In the genomic region with DNA sequence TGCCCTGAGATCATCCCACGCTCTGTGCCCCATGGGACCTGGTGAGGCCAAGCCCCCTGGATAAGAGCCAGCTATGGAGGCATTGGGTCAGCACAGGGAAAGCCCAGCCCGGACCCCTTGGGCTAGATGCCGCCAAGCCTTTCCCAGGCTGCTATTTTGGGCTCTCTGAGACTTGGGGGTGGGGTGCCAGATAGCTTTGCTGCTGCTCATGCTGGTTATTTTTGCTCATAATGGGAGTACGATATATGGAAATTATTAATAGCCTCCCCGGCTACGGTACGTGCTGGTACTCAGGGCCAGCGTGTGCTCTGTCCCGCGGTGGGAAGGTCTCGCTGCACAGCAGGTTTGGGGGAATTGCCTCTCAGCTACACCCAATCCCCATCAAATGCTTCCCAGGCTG, we compare ENCODE assay signal across 12 mouse cellular contexts. TPM values are rescaled to one million over a fixed set of nuclear protein-coding genes. Genes with fewer than 3 reads are reported as not detected.
A peak's percentile ranks its signal among the peaks of the same experiment; 100 is the strongest.
DNase-seq lines count a peak whose midpoint lies in the region; ATAC-seq lines count a peak whose summit lies in the region.
"Had no signal": no experiment of that assay in that cellular context is flagged by ENCODE, and none has a peak within 500 bp of the region (broad histone marks: within the 10 kb centered on the region; RNA-seq: fewer than 3 reads in every experiment).

No protein-coding gene starts in this region.

- H3K4me1 ChIP-seq in embryonic facial prominence, embryonic 10.5 days: peaks cover 46% of the 10 kb centered on the region
- H3K4me1 ChIP-seq in hindbrain, embryonic 12.5 days: peaks cover 61% of the 10 kb centered on the region

- peak overlapping the region; percentile 84; the same call in 1 of the 2 replicates for H3K27ac ChIP-seq in embryonic facial prominence, embryonic 10.5 days (replicated peaks)
- peak overlapping the region; percentile 97 for H3K27ac ChIP-seq in hindbrain, embryonic 12.5 days

- peak; percentile 24 for DNase-seq in left cerebral cortex, postnatal 4 days
- no peak for DNase-seq in left cerebral cortex, adult 9 months (ENCODE audit: low spot score in 2 of 2)
- no peak for DNase-seq in embryonic facial prominence, embryonic 10.5 days (ENCODE audit: low spot score)
- DNase-seq in heart, adult 11 months: peak; percentile 97
- DNase-seq in cerebellum, postnatal 4 days (ENCODE audit: low spot score in 2 of 2): no peak
- DNase-seq: liver, postnatal 0 days; thymus, adult 2 months had no signal

- WGBS in embryonic facial prominence, embryonic 10.5 days: 89% methylated on average over 11 of the region's 11 CpGs
- 68% methylated on average over 11 of the region's 11 CpGs for WGBS in hindbrain, embryonic 12.5 days

- no peaks in the 10 kb centered on the region for H3K9me3 ChIP-seq in embryonic facial prominence, embryonic 10.5 days
- H3K9me3 ChIP-seq in hindbrain, embryonic 12.5 days (replicated peaks): no peaks in the 10 kb centered on the region

- no peak overlapping the region for H3K4me3 ChIP-seq in embryonic facial prominence, embryonic 10.5 days
- no peak overlapping the region for H3K4me3 ChIP-seq in hindbrain, embryonic 12.5 days

- H3K36me3 ChIP-seq in embryonic facial prominence, embryonic 10.5 days (replicated peaks): no peaks in the 10 kb centered on the region
- H3K36me3 ChIP-seq in hindbrain, embryonic 12.5 days: no peaks in the 10 kb centered on the region

- H3K4me2 ChIP-seq in hindbrain, embryonic 12.5 days (replicated peaks): no peak overlapping the region

- intact Hi-C loops in left cerebral cortex, postnatal 4 days (cut with DNase I): no loop called here

- ATAC-seq in hindbrain, embryonic 12.5 days (ENCODE audit: low FRiP score): no peak
- ATAC-seq in megakaryocyte progenitor cell, adult 5-6 weeks (replicated peaks; ENCODE audit: poor library complexity): no peak
- ATAC-seq: liver, postnatal 0 days had no signal

- H3K9ac ChIP-seq in hindbrain, embryonic 12.5 days: peak overlapping the region; percentile 10; the same call in 1 of the 2 replicates
- H3K9ac ChIP-seq: liver, postnatal 0 days had no signal

- H3K27me3 ChIP-seq in embryonic facial prominence, embryonic 10.5 days (replicated peaks; ENCODE audit: low read depth, poor library complexity, severe bottlenecking): 0 out of 2 replicates have a peak, but pooled peaks cover 8% of the 10 kb centered on the region
- no peaks in the 10 kb centered on the region for H3K27me3 ChIP-seq in hindbrain, embryonic 12.5 days

RNA-seq across cellular contexts. Expression of gene Noxa1, which starts 33.1 kb away (rescaled TPM):
- total RNA-seq in left cerebral cortex, postnatal 4 days (2021): not detected
- polyA plus RNA-seq in embryonic facial prominence, embryonic 10.5 days (2016; fragmentation: Nextera tagmentation; extraction: Ambion mirVana): 0.21 and 0.24 TPM in 2 replicates
- polyA plus RNA-seq in hindbrain, embryonic 12.5 days (2016; fragmentation: Nextera tagmentation; extraction: Ambion mirVana): 0.14 and 0.22 TPM in 2 replicates
- not detected in 2 replicates for total RNA-seq in megakaryocyte progenitor cell, adult 5-6 weeks (2015)
- not detected in 2 replicates for total RNA-seq in megakaryocyte progenitor cell, adult 5-6 weeks (2017)
- total RNA-seq: layer of hippocampus, postnatal 25 days had no signal
- polyA plus RNA-seq: embryonic facial prominence, embryonic 11.5 days had no signal

RNA-seq across cellular contexts. Expression of gene Entpd8, which starts 48.0 kb away (rescaled TPM):
- total RNA-seq in left cerebral cortex, postnatal 4 days (2021): not detected
- polyA plus RNA-seq in embryonic facial prominence, embryonic 10.5 days (2016; fragmentation: Nextera tagmentation; extraction: Ambion mirVana): not detected in 2 replicates
- polyA plus RNA-seq in hindbrain, embryonic 12.5 days (2016; fragmentation: Nextera tagmentation; extraction: Ambion mirVana): not detected in 2 replicates
- total RNA-seq in megakaryocyte progenitor cell, adult 5-6 weeks (2015): not detected in 2 replicates
- total RNA-seq in megakaryocyte progenitor cell, adult 5-6 weeks (2017): not detected in 2 replicates
- total RNA-seq: layer of hippocampus, postnatal 25 days; MEL had no signal
- polyA plus RNA-seq: embryonic facial prominence, embryonic 11.5 days had no signal

RNA-seq across cellular contexts. Expression of gene Nrarp, which starts 52.5 kb away (rescaled TPM):
- total RNA-seq in left cerebral cortex, postnatal 4 days (2021): 10 to 100 TPM; 32.5 to 35.0 TPM
- polyA plus RNA-seq in embryonic facial prominence, embryonic 10.5 days (2016; fragmentation: Nextera tagmentation; extraction: Ambion mirVana): 19.8 and 26.6 TPM in 2 replicates
- 70.9 and 76.4 TPM in 2 replicates for polyA plus RNA-seq in hindbrain, embryonic 12.5 days (2016; fragmentation: Nextera tagmentation; extraction: Ambion mirVana)
- total RNA-seq in megakaryocyte progenitor cell, adult 5-6 weeks (2015): 0.42 and 0.51 TPM in 2 replicates
- 0.78 and 1.3 TPM in 2 replicates for total RNA-seq in megakaryocyte progenitor cell, adult 5-6 weeks (2017)

Comparison
In these comparisons a context has a peak if more than half of its experiments do, and no peak if none do; other contexts are left out.
1. DNase-seq: peak in left cerebral cortex, postnatal 4 days (single experiment) and heart, adult 11 months (single experiment); none in left cerebral cortex, adult 9 months (0 of 2), embryonic facial prominence, embryonic 10.5 days (single experiment) and cerebellum, postnatal 4 days (0 of 2).
2. RNA of gene Nrarp, which starts 52.5 kb away (total RNA-seq): 32.5 to 35.0 TPM in left cerebral cortex, postnatal 4 days; 0.42 to 1.3 TPM in megakaryocyte progenitor cell, adult 5-6 weeks; every median in the first group is over 10 times any median in the second.